Mouse (Mus musculus): ENCODE data around the gene Hc.
A peak's percentile ranks its signal among the peaks of the same experiment; 100 is the strongest.

The Hc gene

GRCm38 (mm10) chr2:35061338-35061737 lies at the start of gene Hc:
TSS of gene Hc (minus strand) at chr2:35061438.
- no peak for DNase-seq (ENCODE audit: low read depth)

GRCm38 (mm10) chr2:35110521-35110920 lies 49.3 kb upstream of the Hc start:
- no peak for DNase-seq (ENCODE audit: low read depth)

GRCm38 (mm10) chr2:35109924-35110304 lies 48.7 kb upstream of the Hc start:
- peak; percentile 32 for DNase-seq (ENCODE audit: low read depth)

GRCm38 (mm10) chr2:35109141-35109923 lies 48.1 kb upstream of the Hc start, which contains the start of gene Cntrl:
TSS of gene Cntrl (plus strand) at chr2:35109492.
- peak; percentile 83 for DNase-seq (ENCODE audit: low read depth)

- DNase-seq (ENCODE audit: low read depth) = peak; percentile 44
Observed at GRCm38 (mm10) chr2:35108712-35109111, 47.5 kb upstream of the Hc start.

GRCm38 (mm10) chr2:35107984-35108635 lies 46.9 kb upstream of the Hc start:
- DNase-seq (ENCODE audit: low read depth) = peak; percentile 63

GRCm38 (mm10) chr2:35104843-35105242 lies 43.6 kb upstream of the Hc start:
- no peak for DNase-seq (ENCODE audit: low read depth)

GRCm38 (mm10) chr2:35103558-35103957 lies 42.3 kb upstream of the Hc start:
- DNase-seq (ENCODE audit: low read depth) = no peak

- no peak for DNase-seq (ENCODE audit: low read depth)
Observed at GRCm38 (mm10) chr2:35102777-35103176, 41.5 kb upstream of the Hc start.

- DNase-seq (ENCODE audit: low read depth) = no peak
Observed at GRCm38 (mm10) chr2:35101443-35101842, 40.2 kb upstream of the Hc start, which contains the start of gene AI182371. TSS of gene AI182371 (minus strand) at chr2:35101543.

- DNase-seq (ENCODE audit: low read depth) = no peak
Observed at GRCm38 (mm10) chr2:35100529-35100928, 39.3 kb upstream of the Hc start.

GRCm38 (mm10) chr2:35087418-35087817 lies 26.2 kb upstream of the Hc start:
- no peak for DNase-seq (ENCODE audit: low read depth)

- no peak for DNase-seq (ENCODE audit: low read depth)
Observed at GRCm38 (mm10) chr2:35079166-35079565, 17.9 kb upstream of the Hc start.

GRCm38 (mm10) chr2:35074328-35074727 lies 13.1 kb upstream of the Hc start:
- DNase-seq (ENCODE audit: low read depth) = no peak

GRCm38 (mm10) chr2:35072547-35072946 lies 11.3 kb upstream of the Hc start:
- no peak for DNase-seq (ENCODE audit: low read depth)

GRCm38 (mm10) chr2:35070275-35070674 lies 9.0 kb upstream of the Hc start:
- no peak for DNase-seq (ENCODE audit: low read depth)

- no peak for DNase-seq (ENCODE audit: low read depth)
Observed at GRCm38 (mm10) chr2:35069124-35069523, 7.9 kb upstream of the Hc start.

GRCm38 (mm10) chr2:35067117-35067516 lies 5.9 kb upstream of the Hc start:
- DNase-seq (ENCODE audit: low read depth) = no peak

- DNase-seq (ENCODE audit: low read depth) = no peak
Observed at GRCm38 (mm10) chr2:35066525-35067082, 5.4 kb upstream of the Hc start.

- DNase-seq (ENCODE audit: low read depth) = no peak
Observed at GRCm38 (mm10) chr2:35063333-35064030, 2.2 kb upstream of the Hc start.

- DNase-seq (ENCODE audit: low read depth) = no peak
Observed at GRCm38 (mm10) chr2:35060897-35061296, 341 bp downstream of the Hc start.

GRCm38 (mm10) chr2:35060256-35060655 lies 982 bp downstream of the Hc start:
- DNase-seq (ENCODE audit: low read depth) = no peak

GRCm38 (mm10) chr2:35058325-35058724 lies 2.9 kb downstream of the Hc start:
- DNase-seq (ENCODE audit: low read depth) = no peak
